Mouse (Mus musculus) embryonic facial prominence, embryonic 14.5 days (tissue): ENCODE measurements around the gene E2f2. TPM values are rescaled to one million over a fixed set of nuclear protein-coding genes. Genes with fewer than 3 reads are reported as not detected.

ENCODE experiments used
- ATAC-seq: fragments of 200-750 bp; cut with Nextera tagmentation; 2 replicates; pipeline ENCODE4 v1.8.0; 2017; ENCODE audit warnings: low read depth, moderate number of reproducible peaks, moderate TSS enrichment
- DNase-seq: peaks from one replicate; pipeline ENCODE4 v3.0.0-alpha.2; 2015; ENCODE audit warnings: low spot score
- H3K27ac ChIP-seq: fragments of 300-500 bp; sonication (generic); replicated peaks from 2 replicates; pipeline ENCODE4 v1.5.1; 2014; ENCODE audit warnings: low read depth, mild to moderate bottlenecking, low read length, moderate library complexity
- H3K27me3 ChIP-seq: fragments of 300-500 bp; sonication (generic); replicated peaks from 2 replicates; pipeline ENCODE4 v1.6.1; 2014; ENCODE audit warnings: low read length; ENCODE audit not compliant: control insufficient read depth, insufficient read depth
- H3K36me3 ChIP-seq: fragments of 300-500 bp; sonication (generic); 2 replicates; pipeline ENCODE4 v1.6.1; 2014; ENCODE audit warnings: low read length, mixed read lengths; ENCODE audit not compliant: control insufficient read depth, insufficient read depth
- H3K4me1 ChIP-seq: fragments of 300-500 bp; sonication (generic); 2 replicates; pipeline ENCODE4 v1.6.1; 2014; ENCODE audit warnings: antibody characterized with exemption, low read length; ENCODE audit not compliant: control insufficient read depth, insufficient read depth
- H3K4me2 ChIP-seq: fragments of 300-500 bp; sonication (generic); 2 replicates; pipeline ENCODE4 v1.6.1; 2014; ENCODE audit warnings: low read depth, mild to moderate bottlenecking, low read length, moderate library complexity, mixed read lengths
- H3K4me3 ChIP-seq: fragments of 300-500 bp; sonication (generic); 2 replicates; pipeline ENCODE4 v1.5.1; 2014; ENCODE audit warnings: low read depth, mild to moderate bottlenecking, low read length
- H3K9ac ChIP-seq: fragments of 300-500 bp; sonication (generic); 2 replicates; pipeline ENCODE4 v1.6.1; 2014; ENCODE audit warnings: low read depth, mild to moderate bottlenecking, low read length, moderate library complexity, mixed read lengths
- H3K9me3 ChIP-seq: fragments of 300-500 bp; sonication (generic); 2 replicates; pipeline ENCODE4 v1.6.1; 2016; ENCODE audit warnings: low read length; ENCODE audit not compliant: control insufficient read depth
- WGBS: fragments of 180-500 bp; shearing (Covaris S2); extraction: QIAGEN DNeasy Blood & Tissue Kit; methylation state at CpG from one replicate; pipeline ENCODE4 v1.1.7; 2014; 5-methylcytosine and 5-hydroxymethylcytosine counted together
- polyA plus RNA-seq: library from polyadenylated mRNA; unstranded; fragments of >200 nt; fragmentation: Nextera tagmentation; extraction: Ambion mirVana; gene quantifications from 2 replicates; pipeline ENCODE4 v1.2.1, GENCODE M21; 2014

The E2f2 gene
- polyA plus RNA-seq, 1 experiment from 2014 or later = 10.1 TPM

- Histone ChIP-seq H3K36me3 (peaks cover 48% of the 10 kb centered on the region), H3K9me3 (no peaks in the 10 kb centered on the region), H3K4me1 (peaks cover 8% of the 10 kb centered on the region), H3K4me3 (no peak overlapping the region), H3K9ac (no peak overlapping the region), H3K4me2 (no peak overlapping the region), H3K27me3 (peaks cover 35% of the 10 kb centered on the region), H3K27ac (no peak overlapping the region)
- DNase-seq (no peak), ATAC-seq (no peak)
- WGBS = 49% methylated on average over 8 of the region's 8 CpGs
These were observed 70.0 kb downstream of the E2f2 start for GRCm38 (mm10) chr4:136242065-136242703.

DNA sequence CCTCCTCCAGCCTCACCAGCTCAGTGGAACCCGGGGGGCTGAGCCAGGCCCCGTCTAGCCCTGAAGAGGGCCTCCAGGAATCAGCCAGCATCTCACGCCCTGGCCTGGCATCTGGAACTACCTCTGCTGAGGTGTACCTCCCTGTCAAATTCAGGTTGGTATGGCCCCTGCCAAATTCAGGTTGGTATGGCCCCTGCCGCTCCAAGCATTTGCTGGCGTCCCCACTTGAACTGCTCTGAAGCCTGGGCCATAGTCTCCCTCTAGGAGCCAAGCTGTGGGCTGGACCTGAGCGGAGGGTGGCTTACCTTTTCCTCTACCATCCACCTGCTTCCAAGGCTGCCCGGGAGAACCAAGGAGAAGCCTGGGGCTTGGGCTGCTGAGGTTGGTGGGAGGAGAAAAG is 70.5 kb downstream of the E2f2 start:
- H3K27me3 ChIP-seq = peaks cover 37% of the 10 kb centered on the region
- H3K4me2 ChIP-seq = no peak overlapping the region
- peaks cover 14% of the 10 kb centered on the region for H3K4me1 ChIP-seq
- 81% methylated on average over 7 of the region's 7 CpGs for WGBS
- no peak overlapping the region for H3K9ac ChIP-seq
- no peak overlapping the region for H3K27ac ChIP-seq
- ATAC-seq = no peak
- DNase-seq = no peak
- H3K36me3 ChIP-seq = peaks cover 48% of the 10 kb centered on the region
- no peak overlapping the region for H3K4me3 ChIP-seq
- H3K9me3 ChIP-seq = no peaks in the 10 kb centered on the region

- no peak overlapping the region for H3K4me3 ChIP-seq
- no peak for ATAC-seq
- H3K27ac ChIP-seq = no peak overlapping the region
- DNase-seq = no peak
- no peak overlapping the region for H3K4me2 ChIP-seq
- H3K9me3 ChIP-seq = no peaks in the 10 kb centered on the region
- peaks cover 41% of the 10 kb centered on the region for H3K36me3 ChIP-seq
- WGBS = 66% methylated on average over 7 of the region's 7 CpGs
- H3K4me1 ChIP-seq = peaks cover 28% of the 10 kb centered on the region
- H3K27me3 ChIP-seq = peaks cover 42% of the 10 kb centered on the region
- no peak overlapping the region for H3K9ac ChIP-seq
These were observed 72.0 kb downstream of the E2f2 start for GRCm38 (mm10) chr4:136244208-136244607.

Other genes starting within 250 kb of the E2f2 start
- 81.7 and 89.4 TPM in 2 replicates for gene Hmgcl, start 225.9 kb upstream of the E2f2 start, polyA plus RNA-seq
- 50.5 and 56.1 TPM in 2 replicates for gene Gale, start 208.7 kb upstream of the E2f2 start, polyA plus RNA-seq
- gene Lypla2, start 199.8 kb upstream of the E2f2 start, polyA plus RNA-seq = 87.6 and 97.8 TPM in 2 replicates
- 48.3 and 51.4 TPM in 2 replicates for gene Pithd1, start 185.1 kb upstream of the E2f2 start, polyA plus RNA-seq
- gene Eloa, start 150.6 kb upstream of the E2f2 start, polyA plus RNA-seq = 47.2 and 48.0 TPM in 2 replicates
- gene Rpl11, start 119.0 kb upstream of the E2f2 start, polyA plus RNA-seq = 528 and 551 TPM in 2 replicates
- 404 and 407 TPM in 2 replicates for gene Id3, start 28.9 kb upstream of the E2f2 start, polyA plus RNA-seq
- 8.1 and 11.3 TPM in 2 replicates for gene Asap3, start 34.0 kb downstream of the E2f2 start, polyA plus RNA-seq
- 25.4 and 27.2 TPM in 2 replicates for gene Tcea3, start 75.3 kb downstream of the E2f2 start, polyA plus RNA-seq
- 24.2 and 27.3 TPM in 2 replicates for gene Zfp46, start 112.3 kb downstream of the E2f2 start, polyA plus RNA-seq
- gene Hnrnpr, start 138.5 kb downstream of the E2f2 start, polyA plus RNA-seq = 126 and 157 TPM in 2 replicates